Mouse (Mus musculus) Patski (cell line): Measurements from ENCODE around the gene Myh2. TPM values are rescaled to one million over a fixed set of nuclear protein-coding genes. Genes with fewer than 3 reads are reported as not detected.

Experiments used
- ATAC-seq: fragments of 100-300 bp; one replicate; pipeline ENCODE4 v1.8.0; 2021
- CTCF ChIA-PET: fragments of 350-600 bp; sonication (Branson Sonifier 250); formaldehyde crosslinking; loops from one replicate; lab custom pipeline; 2022; ENCODE audit warnings: inconsistent platforms; lab: Charles Lee
- POLR2A ChIA-PET: fragments of 350-600 bp; sonication (Branson Sonifier 250); formaldehyde crosslinking; loops from one replicate; lab custom pipeline; 2022; ENCODE audit warnings: antibody characterized with exemption, inconsistent platforms; lab: Charles Lee
- DNase-seq: peaks from one replicate; pipeline ENCODE4 v3.0.0-alpha.2; 2011; ENCODE audit warnings: low read depth, low spot score
- H3K27me3 ChIP-seq: fragments of 371-371 bp; one replicate; pipeline ENCODE4 v1.5.1; 2021
- CTCF ChIP-seq: fragments of 100-300 bp; IDR thresholded peaks from one replicate; pipeline ENCODE4 v1.5.1; 2021
- in situ Hi-C: fragments of 300-500 bp; cut with MboI; formaldehyde crosslinking; loops from 3 replicates; pipeline ENCODE4 v1.11.1; 2018; ENCODE audit warnings: low pct_unique_long_range_greater_than_20kb, mixed read lengths
- polyA plus RNA-seq: library from polyadenylated mRNA; unstranded; gene quantifications from one replicate; pipeline ENCODE4 v1.2.3, GENCODE M21; 2021

The Myh2 gene
- polyA plus RNA-seq, 1 experiment from 2014 or later: not detected

- DNase-seq: no peak
- POLR2A ChIA-PET: no interaction called here
- CTCF ChIA-PET: no interaction called here
- H3K27me3 ChIP-seq: peaks cover 27% of the 10 kb centered on the region
- in situ Hi-C loops: no loop called here
- ATAC-seq: no peak
- TF ChIP-seq CTCF: no peak
Measured at GRCm38 (mm10) chr11:67151651-67152630, 18.9 kb upstream of the Myh2 start.

GRCm38 (mm10) chr11:67153123-67153522 lies 17.7 kb upstream of the Myh2 start:
- POLR2A ChIA-PET: no interaction called here
- no peak for TF ChIP-seq CTCF
- peaks cover 29% of the 10 kb centered on the region for H3K27me3 ChIP-seq
- in situ Hi-C loops: no loop called here
- CTCF ChIA-PET: no interaction called here
- ATAC-seq (no peak), DNase-seq (no peak)

DNA sequence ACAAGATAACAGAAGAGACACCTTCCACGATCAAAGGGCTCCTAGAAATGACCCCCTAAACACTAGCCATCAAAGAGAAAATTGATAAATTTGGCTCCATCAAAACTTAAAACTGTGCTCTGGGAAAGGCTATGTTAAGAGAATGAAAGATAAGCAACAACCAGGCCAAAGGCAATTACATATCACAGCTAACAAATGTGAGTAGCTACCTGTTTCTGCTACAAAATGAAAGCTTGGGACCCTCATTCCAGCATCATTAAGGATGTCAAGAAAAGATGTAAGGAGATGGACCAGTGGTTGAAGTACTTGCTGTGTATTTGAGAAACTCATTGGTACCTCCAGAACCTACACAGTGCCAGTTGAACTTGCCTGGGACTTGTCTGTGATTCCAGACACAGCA lies 17.0 kb upstream of the Myh2 start:
- DNase-seq (no peak), ATAC-seq (no peak)
- ChIA-PET POLR2A (no interaction called here), CTCF (interaction anchor here (0.7 to 1.0 kb wide), 2 partner anchors 10 to 26 kb away, joined by 3 read pairs; no protein-coding TSS in a partner anchor)
- in situ Hi-C loops: no loop called here
- H3K27me3 ChIP-seq: peaks cover 27% of the 10 kb centered on the region
- no peak for TF ChIP-seq CTCF

DNA sequence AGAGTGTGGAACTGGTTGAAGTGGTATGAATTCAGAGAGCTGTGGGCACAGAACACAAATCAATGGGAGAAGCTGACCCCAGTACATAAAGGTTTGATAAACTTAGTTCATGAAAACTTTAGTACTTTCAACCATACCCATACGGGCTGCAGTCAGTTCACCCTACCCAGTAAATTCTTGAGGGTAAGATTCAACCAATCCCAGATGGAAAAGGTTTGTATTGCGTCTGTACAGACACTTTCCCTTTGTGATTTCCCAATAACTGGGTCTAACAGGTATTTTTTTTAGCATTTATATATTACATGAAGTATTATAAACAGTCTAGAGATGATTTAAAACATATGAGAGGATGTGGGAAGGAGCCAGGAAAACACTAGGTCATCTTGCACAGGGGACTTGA lies 15.2 kb upstream of the Myh2 start:
- in situ Hi-C loops: no loop called here
- no peak for DNase-seq
- H3K27me3 ChIP-seq: peaks cover 9% of the 10 kb centered on the region
- ChIA-PET POLR2A (no interaction called here), CTCF (no interaction called here)
- no peak for TF ChIP-seq CTCF
- ATAC-seq: no peak

DNA sequence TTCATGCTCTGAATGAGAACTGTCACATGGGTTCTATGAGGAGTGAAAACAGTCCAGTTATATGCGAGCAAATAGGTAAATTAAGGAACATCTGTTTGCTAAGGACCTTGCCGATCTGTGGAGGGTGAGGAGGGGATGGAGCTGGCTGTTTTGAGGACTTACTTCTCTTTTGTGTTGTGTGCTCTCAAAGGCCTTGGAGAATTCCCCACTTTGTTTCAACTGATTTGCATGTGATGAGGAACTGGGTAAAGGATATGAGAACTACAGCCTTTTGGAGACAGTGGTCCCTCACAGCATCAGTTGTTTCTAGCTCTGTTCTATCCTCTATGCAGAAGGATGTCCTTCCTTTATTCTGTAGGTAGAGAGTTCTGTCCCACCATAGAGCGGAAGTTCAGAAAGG lies 10.7 kb upstream of the Myh2 start:
- TF ChIP-seq CTCF: no peak
- in situ Hi-C loops: no loop called here
- CTCF ChIA-PET: no interaction called here
- H3K27me3 ChIP-seq: peaks cover 9% of the 10 kb centered on the region
- POLR2A ChIA-PET: no interaction called here
- ATAC-seq: no peak
- DNase-seq: no peak

DNA sequence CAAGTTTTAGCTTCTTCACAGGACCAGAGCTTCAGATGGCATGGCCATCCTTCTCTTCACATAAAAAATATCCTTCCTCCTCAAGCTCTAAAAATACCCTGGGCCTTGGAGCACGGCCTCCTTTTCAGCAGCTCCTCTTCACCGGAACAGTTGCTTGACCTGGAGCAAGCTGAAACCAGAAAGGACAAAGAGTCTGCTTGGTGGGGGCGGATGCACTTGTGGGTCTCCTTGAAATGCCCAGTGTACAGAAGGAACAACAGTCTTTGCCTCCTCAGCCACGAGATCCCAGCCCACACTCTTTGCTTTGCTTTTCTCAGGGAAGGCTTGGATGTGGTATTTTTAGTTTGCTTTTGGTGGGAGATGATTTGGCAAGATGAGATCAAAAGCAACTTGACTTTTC lies 7.1 kb upstream of the Myh2 start:
- ATAC-seq (no peak), DNase-seq (no peak)
- in situ Hi-C loops: no loop called here
- ChIA-PET CTCF (interaction anchor here (0.9 kb wide), 1 partner anchor 10 kb away, joined by 3 read pairs; no protein-coding TSS in a partner anchor), POLR2A (no interaction called here)
- no peak for TF ChIP-seq CTCF
- peaks cover 4% of the 10 kb centered on the region for H3K27me3 ChIP-seq

- ATAC-seq: no peak
- no peak for DNase-seq
- no peak for TF ChIP-seq CTCF
- POLR2A ChIA-PET: no interaction called here
- CTCF ChIA-PET: no interaction called here
- in situ Hi-C loops: no loop called here
- H3K27me3 ChIP-seq: peaks cover 15% of the 10 kb centered on the region
Measured at GRCm38 (mm10) chr11:67164851-67165250, 6.0 kb upstream of the Myh2 start.

GRCm38 (mm10) chr11:67169301-67169700 lies 1.5 kb upstream of the Myh2 start:
- in situ Hi-C loops: no loop called here
- H3K27me3 ChIP-seq: peaks cover 28% of the 10 kb centered on the region
- no peak for TF ChIP-seq CTCF
- no peak for DNase-seq
- ChIA-PET POLR2A (no interaction called here), CTCF (interaction anchor here (0.7 to 0.8 kb wide), 2 partner anchors 9 to 154 kb away, joined by 3 read pairs; no protein-coding TSS in a partner anchor)
- ATAC-seq: no peak

DNA sequence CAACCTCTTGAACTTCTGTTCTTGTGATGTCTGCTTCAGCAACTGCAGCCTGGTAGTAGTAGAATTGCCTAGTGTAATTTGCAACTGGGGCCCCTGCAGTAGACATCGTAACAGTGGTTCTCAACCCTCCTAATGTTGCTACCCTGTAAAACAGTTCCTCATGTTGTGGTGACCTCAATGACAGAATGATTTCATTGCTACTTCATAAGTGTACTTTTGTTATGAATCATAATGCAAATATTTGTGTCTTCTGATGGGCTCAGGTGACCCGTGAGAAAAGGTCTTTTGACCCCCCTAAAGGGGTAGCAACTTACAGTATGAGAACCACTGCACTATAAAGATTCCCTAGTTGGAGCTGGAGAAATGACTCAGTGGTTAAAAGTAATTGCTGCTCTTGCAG lies 1.6 kb downstream of the Myh2 start:
- peaks cover 28% of the 10 kb centered on the region for H3K27me3 ChIP-seq
- ChIA-PET CTCF (no interaction called here), POLR2A (no interaction called here)
- ATAC-seq: no peak
- TF ChIP-seq CTCF: no peak
- no peak for DNase-seq
- in situ Hi-C loops: no loop called here

- in situ Hi-C loops: no loop called here
- peaks cover 18% of the 10 kb centered on the region for H3K27me3 ChIP-seq
- ATAC-seq (no peak), DNase-seq (no peak)
- ChIA-PET POLR2A (no interaction called here), CTCF (no interaction called here)
- TF ChIP-seq CTCF: no peak
Measured at GRCm38 (mm10) chr11:67176376-67176775, 5.5 kb downstream of the Myh2 start.

- POLR2A ChIA-PET: no interaction called here
- DNase-seq: no peak
- peaks cover 30% of the 10 kb centered on the region for H3K27me3 ChIP-seq
- CTCF ChIA-PET: no interaction called here
- ATAC-seq: no peak
- TF ChIP-seq CTCF: no peak
- in situ Hi-C loops: no loop called here
Measured at GRCm38 (mm10) chr11:67190316-67190715, 19.5 kb downstream of the Myh2 start.
